Mouse (Mus musculus): ENCODE data around the gene Ackr4. TPM values are rescaled to one million over a fixed set of nuclear protein-coding genes. Genes with fewer than 3 reads are reported as not detected.

Ackr4 gene
- polyA plus RNA-seq, 1 experiment: 7.7 TPM

- TF ChIP-seq CTCF (IDR thresholded peaks at IDR 0.05; ENCODE audit: low read depth, low read length): no peak
- TF ChIP-seq POLR2A (IDR thresholded peaks at IDR 0.05; ENCODE audit: insufficient read depth, low read length): no peak
- TF ChIP-seq EP300 (IDR thresholded peaks at IDR 0.05; ENCODE audit: insufficient read depth, low read depth, low read length): no peak
- H3K4me1 ChIP-seq (ENCODE audit: control insufficient read depth, insufficient read depth, low read length): no peaks in the 10 kb centered on the region
- no peak overlapping the region for H3K9ac ChIP-seq (ENCODE audit: low read depth, poor library complexity, severe bottlenecking)
- peaks cover 47% of the 10 kb centered on the region for H3K36me3 ChIP-seq (ENCODE audit: control insufficient read depth, insufficient read depth, low read length, poor library complexity, severe bottlenecking)
- no peaks in the 10 kb centered on the region for H3K27me3 ChIP-seq (ENCODE audit: control insufficient read depth, insufficient read depth, low read length, poor library complexity, severe bottlenecking)
- H3K27ac ChIP-seq (ENCODE audit: insufficient read depth, low read length): no peak overlapping the region
- no peak overlapping the region for H3K4me3 ChIP-seq (ENCODE audit: low read depth, low read length)
- no peaks in the 10 kb centered on the region for H3K9me3 ChIP-seq (replicated peaks; ENCODE audit: control insufficient read depth, insufficient read depth, low read length, poor library complexity, severe bottlenecking)
Measured at GRCm38 (mm10) chr9:104161117-104161516, 34.4 kb upstream of the Ackr4 start.

- no peak overlapping the region for H3K9ac ChIP-seq (ENCODE audit: low read depth, poor library complexity, severe bottlenecking)
- no peaks in the 10 kb centered on the region for H3K27me3 ChIP-seq (ENCODE audit: control insufficient read depth, insufficient read depth, low read length, poor library complexity, severe bottlenecking)
- no peak overlapping the region for H3K27ac ChIP-seq (ENCODE audit: insufficient read depth, low read length)
- H3K4me3 ChIP-seq (ENCODE audit: low read depth, low read length): no peak overlapping the region
- no peak for TF ChIP-seq POLR2A (IDR thresholded peaks at IDR 0.05; ENCODE audit: insufficient read depth, low read length)
- TF ChIP-seq CTCF (IDR thresholded peaks at IDR 0.05; ENCODE audit: low read depth, low read length): no peak
- TF ChIP-seq EP300 (IDR thresholded peaks at IDR 0.05; ENCODE audit: insufficient read depth, low read depth, low read length): no peak
- no peaks in the 10 kb centered on the region for H3K9me3 ChIP-seq (replicated peaks; ENCODE audit: control insufficient read depth, insufficient read depth, low read length, poor library complexity, severe bottlenecking)
- H3K36me3 ChIP-seq (ENCODE audit: control insufficient read depth, insufficient read depth, low read length, poor library complexity, severe bottlenecking): peaks cover 24% of the 10 kb centered on the region
- H3K4me1 ChIP-seq (ENCODE audit: control insufficient read depth, insufficient read depth, low read length): no peaks in the 10 kb centered on the region
Measured at GRCm38 (mm10) chr9:104157291-104157690, 30.6 kb upstream of the Ackr4 start.

- TF ChIP-seq EP300 (IDR thresholded peaks at IDR 0.05; ENCODE audit: insufficient read depth, low read depth, low read length) (no peak), CTCF (IDR thresholded peaks at IDR 0.05; ENCODE audit: low read depth, low read length) (no peak), POLR2A (IDR thresholded peaks at IDR 0.05; ENCODE audit: insufficient read depth, low read length) (no peak)
- H3K36me3 ChIP-seq (ENCODE audit: control insufficient read depth, insufficient read depth, low read length, poor library complexity, severe bottlenecking): peaks cover 25% of the 10 kb centered on the region
- no peaks in the 10 kb centered on the region for H3K4me1 ChIP-seq (ENCODE audit: control insufficient read depth, insufficient read depth, low read length)
- no peak overlapping the region for H3K27ac ChIP-seq (ENCODE audit: insufficient read depth, low read length)
- H3K27me3 ChIP-seq (ENCODE audit: control insufficient read depth, insufficient read depth, low read length, poor library complexity, severe bottlenecking): no peaks in the 10 kb centered on the region
- no peak overlapping the region for H3K4me3 ChIP-seq (ENCODE audit: low read depth, low read length)
- no peak overlapping the region for H3K9ac ChIP-seq (ENCODE audit: low read depth, poor library complexity, severe bottlenecking)
- no peaks in the 10 kb centered on the region for H3K9me3 ChIP-seq (replicated peaks; ENCODE audit: control insufficient read depth, insufficient read depth, low read length, poor library complexity, severe bottlenecking)
Measured at GRCm38 (mm10) chr9:104156506-104156905, 29.8 kb upstream of the Ackr4 start.

- Histone ChIP-seq H3K9ac (ENCODE audit: low read depth, poor library complexity, severe bottlenecking) (no peak overlapping the region), H3K27ac (ENCODE audit: insufficient read depth, low read length) (no peak overlapping the region), H3K27me3 (ENCODE audit: control insufficient read depth, insufficient read depth, low read length, poor library complexity, severe bottlenecking) (no peaks in the 10 kb centered on the region), H3K4me1 (ENCODE audit: control insufficient read depth, insufficient read depth, low read length) (no peaks in the 10 kb centered on the region), H3K4me3 (ENCODE audit: low read depth, low read length) (no peak overlapping the region), H3K9me3 (replicated peaks; ENCODE audit: control insufficient read depth, insufficient read depth, low read length, poor library complexity, severe bottlenecking) (no peaks in the 10 kb centered on the region), H3K36me3 (ENCODE audit: control insufficient read depth, insufficient read depth, low read length, poor library complexity, severe bottlenecking) (peaks cover 17% of the 10 kb centered on the region)
- no peak for TF ChIP-seq EP300 (IDR thresholded peaks at IDR 0.05; ENCODE audit: insufficient read depth, low read depth, low read length)
Measured at GRCm38 (mm10) chr9:104155100-104155715, 28.5 kb upstream of the Ackr4 start.

- Histone ChIP-seq H3K4me3 (ENCODE audit: low read depth, low read length) (no peak overlapping the region), H3K9me3 (replicated peaks; ENCODE audit: control insufficient read depth, insufficient read depth, low read length, poor library complexity, severe bottlenecking) (no peaks in the 10 kb centered on the region), H3K4me1 (ENCODE audit: control insufficient read depth, insufficient read depth, low read length) (no peaks in the 10 kb centered on the region), H3K36me3 (ENCODE audit: control insufficient read depth, insufficient read depth, low read length, poor library complexity, severe bottlenecking) (peaks cover 9% of the 10 kb centered on the region; the same call in 1 of the 2 replicates), H3K9ac (ENCODE audit: low read depth, poor library complexity, severe bottlenecking) (no peak overlapping the region), H3K27ac (ENCODE audit: insufficient read depth, low read length) (no peak overlapping the region), H3K27me3 (ENCODE audit: control insufficient read depth, insufficient read depth, low read length, poor library complexity, severe bottlenecking) (no peaks in the 10 kb centered on the region)
- TF ChIP-seq CTCF (IDR thresholded peaks at IDR 0.05; ENCODE audit: low read depth, low read length): no peak
- no peak for TF ChIP-seq POLR2A (IDR thresholded peaks at IDR 0.05; ENCODE audit: insufficient read depth, low read length)
- TF ChIP-seq EP300 (IDR thresholded peaks at IDR 0.05; ENCODE audit: insufficient read depth, low read depth, low read length): no peak
Measured at GRCm38 (mm10) chr9:104152121-104152520, 25.4 kb upstream of the Ackr4 start.

- H3K4me3 ChIP-seq (ENCODE audit: low read depth, low read length): no peak overlapping the region
- no peak overlapping the region for H3K9ac ChIP-seq (ENCODE audit: low read depth, poor library complexity, severe bottlenecking)
- TF ChIP-seq POLR2A (IDR thresholded peaks at IDR 0.05; ENCODE audit: insufficient read depth, low read length) (no peak), CTCF (IDR thresholded peaks at IDR 0.05; ENCODE audit: low read depth, low read length) (no peak), EP300 (IDR thresholded peaks at IDR 0.05; ENCODE audit: insufficient read depth, low read depth, low read length) (no peak)
- no peaks in the 10 kb centered on the region for H3K27me3 ChIP-seq (ENCODE audit: control insufficient read depth, insufficient read depth, low read length, poor library complexity, severe bottlenecking)
- H3K9me3 ChIP-seq (replicated peaks; ENCODE audit: control insufficient read depth, insufficient read depth, low read length, poor library complexity, severe bottlenecking): no peaks in the 10 kb centered on the region
- H3K27ac ChIP-seq (ENCODE audit: insufficient read depth, low read length): no peak overlapping the region
- no peaks in the 10 kb centered on the region for H3K4me1 ChIP-seq (ENCODE audit: control insufficient read depth, insufficient read depth, low read length)
- H3K36me3 ChIP-seq (ENCODE audit: control insufficient read depth, insufficient read depth, low read length, poor library complexity, severe bottlenecking): peaks cover 4% of the 10 kb centered on the region; the same call in 1 of the 2 replicates
Measured at GRCm38 (mm10) chr9:104148969-104149368, 22.2 kb upstream of the Ackr4 start.
